Mouse (Mus musculus): ENCODE data around the gene Myo6. TPM values are rescaled to one million over a fixed set of nuclear protein-coding genes. Genes with fewer than 3 reads are reported as not detected.

Gene Myo6
- polyA plus RNA-seq, 1 experiment = 0.11 TPM

- Histone ChIP-seq H3K36me3 (ENCODE audit: control insufficient read depth) (no peaks in the 10 kb centered on the region), H3K4me1 (ENCODE audit: control insufficient read depth) (peaks cover 16% of the 10 kb centered on the region), H3K4me3 (replicated peaks) (no peak overlapping the region), H3K9me3 (ENCODE audit: control insufficient read depth, low read length) (no peaks in the 10 kb centered on the region), H3K27me3 (ENCODE audit: control insufficient read depth) (peaks cover 27% of the 10 kb centered on the region)
- TF ChIP-seq TAL1 (IDR thresholded peaks at IDR 0.05; ENCODE audit: low read length) = no peak
Measured at GRCm38 (mm10) chr9:80163126-80163723, 1.6 kb upstream of the Myo6 start.

GRCm38 (mm10) chr9:80164191-80164590 lies 640 bp upstream of the Myo6 start:
- H3K36me3 ChIP-seq (ENCODE audit: control insufficient read depth) = no peaks in the 10 kb centered on the region
- peak overlapping the region; percentile 83 for H3K4me3 ChIP-seq (replicated peaks)
- H3K9me3 ChIP-seq (ENCODE audit: control insufficient read depth, low read length) = no peaks in the 10 kb centered on the region
- peaks cover 24% of the 10 kb centered on the region for H3K27me3 ChIP-seq (ENCODE audit: control insufficient read depth)
- peaks cover 16% of the 10 kb centered on the region for H3K4me1 ChIP-seq (ENCODE audit: control insufficient read depth)
- no peak for TF ChIP-seq TAL1 (IDR thresholded peaks at IDR 0.05; ENCODE audit: low read length)
- no peak for TF ChIP-seq GATA1 (IDR thresholded peaks at IDR 0.05; ENCODE audit: low read length)

GRCm38 (mm10) chr9:80165690-80166089 lies 859 bp downstream of the Myo6 start:
- Histone ChIP-seq H3K4me3 (replicated peaks) (peak overlapping the region; percentile 83), H3K4me1 (ENCODE audit: control insufficient read depth) (peaks cover 16% of the 10 kb centered on the region), H3K27me3 (ENCODE audit: control insufficient read depth) (peaks cover 24% of the 10 kb centered on the region), H3K9me3 (ENCODE audit: control insufficient read depth, low read length) (no peaks in the 10 kb centered on the region), H3K36me3 (ENCODE audit: control insufficient read depth) (no peaks in the 10 kb centered on the region)
- TF ChIP-seq GATA1 (IDR thresholded peaks at IDR 0.05; ENCODE audit: low read length) (no peak), TAL1 (IDR thresholded peaks at IDR 0.05; ENCODE audit: low read length) (no peak)

- H3K27me3 ChIP-seq (ENCODE audit: control insufficient read depth) = peaks cover 23% of the 10 kb centered on the region
- no peaks in the 10 kb centered on the region for H3K36me3 ChIP-seq (ENCODE audit: control insufficient read depth)
- peaks cover 16% of the 10 kb centered on the region for H3K4me1 ChIP-seq (ENCODE audit: control insufficient read depth)
- no peaks in the 10 kb centered on the region for H3K9me3 ChIP-seq (ENCODE audit: control insufficient read depth, low read length)
- TF ChIP-seq GATA1 (IDR thresholded peaks at IDR 0.05; ENCODE audit: low read length) (no peak), TAL1 (IDR thresholded peaks at IDR 0.05; ENCODE audit: low read length) (no peak)
- no peak overlapping the region for H3K4me3 ChIP-seq (replicated peaks)
Measured at GRCm38 (mm10) chr9:80166425-80166824, 1.6 kb downstream of the Myo6 start.

- Histone ChIP-seq H3K36me3 (ENCODE audit: control insufficient read depth) (no peaks in the 10 kb centered on the region), H3K27me3 (ENCODE audit: control insufficient read depth) (peaks cover 20% of the 10 kb centered on the region), H3K9me3 (ENCODE audit: control insufficient read depth, low read length) (no peaks in the 10 kb centered on the region), H3K4me1 (ENCODE audit: control insufficient read depth) (peaks cover 16% of the 10 kb centered on the region), H3K4me3 (replicated peaks) (no peak overlapping the region)
- no peak for TF ChIP-seq GATA1 (IDR thresholded peaks at IDR 0.05; ENCODE audit: low read length)
- no peak for TF ChIP-seq TAL1 (IDR thresholded peaks at IDR 0.05; ENCODE audit: low read length)
Measured at GRCm38 (mm10) chr9:80167089-80167488, 2.3 kb downstream of the Myo6 start.

- Histone ChIP-seq H3K36me3 (ENCODE audit: control insufficient read depth) (no peaks in the 10 kb centered on the region), H3K27me3 (ENCODE audit: control insufficient read depth) (no peaks in the 10 kb centered on the region), H3K9me3 (ENCODE audit: control insufficient read depth, low read length) (no peaks in the 10 kb centered on the region), H3K4me3 (replicated peaks) (no peak overlapping the region), H3K4me1 (ENCODE audit: control insufficient read depth) (peaks cover 10% of the 10 kb centered on the region)
- TF ChIP-seq TAL1 (IDR thresholded peaks at IDR 0.05; ENCODE audit: low read length) (no peak), GATA1 (IDR thresholded peaks at IDR 0.05; ENCODE audit: low read length) (no peak)
Measured at GRCm38 (mm10) chr9:80169551-80169950, 4.7 kb downstream of the Myo6 start.

- H3K4me3 ChIP-seq (replicated peaks) = no peak overlapping the region
- no peak for TF ChIP-seq GATA1 (IDR thresholded peaks at IDR 0.05; ENCODE audit: low read length)
- TF ChIP-seq TAL1 (IDR thresholded peaks at IDR 0.05; ENCODE audit: low read length) = no peak
Measured at GRCm38 (mm10) chr9:80171241-80171640, 6.4 kb downstream of the Myo6 start.

GRCm38 (mm10) chr9:80172396-80173222 lies 7.8 kb downstream of the Myo6 start:
- Histone ChIP-seq H3K9me3 (ENCODE audit: control insufficient read depth, low read length) (no peaks in the 10 kb centered on the region), H3K4me3 (replicated peaks) (no peak overlapping the region), H3K27me3 (ENCODE audit: control insufficient read depth) (no peaks in the 10 kb centered on the region), H3K4me1 (ENCODE audit: control insufficient read depth) (no peaks in the 10 kb centered on the region), H3K36me3 (ENCODE audit: control insufficient read depth) (no peaks in the 10 kb centered on the region)
- no peak for TF ChIP-seq GATA1 (IDR thresholded peaks at IDR 0.05; ENCODE audit: low read length)
- TF ChIP-seq TAL1 (IDR thresholded peaks at IDR 0.05; ENCODE audit: low read length) = no peak

More at GRCm38 (mm10) chr9:80171241-80171640, 6.4 kb downstream of the Myo6 start:
- Histone ChIP-seq H3K4me1 (ENCODE audit: control insufficient read depth) (no peaks in the 10 kb centered on the region), H3K36me3 (ENCODE audit: control insufficient read depth) (no peaks in the 10 kb centered on the region), H3K9me3 (ENCODE audit: control insufficient read depth, low read length) (no peaks in the 10 kb centered on the region), H3K27me3 (ENCODE audit: control insufficient read depth) (no peaks in the 10 kb centered on the region)

- Histone ChIP-seq H3K4me1 (ENCODE audit: control insufficient read depth) (no peaks in the 10 kb centered on the region), H3K27me3 (ENCODE audit: control insufficient read depth) (no peaks in the 10 kb centered on the region), H3K36me3 (ENCODE audit: control insufficient read depth) (no peaks in the 10 kb centered on the region), H3K4me3 (replicated peaks) (no peak overlapping the region), H3K9me3 (ENCODE audit: control insufficient read depth, low read length) (no peaks in the 10 kb centered on the region)
- TF ChIP-seq GATA1 (IDR thresholded peaks at IDR 0.05; ENCODE audit: low read length) (no peak), TAL1 (IDR thresholded peaks at IDR 0.05; ENCODE audit: low read length) (no peak)
Measured at GRCm38 (mm10) chr9:80173629-80174028, 8.8 kb downstream of the Myo6 start.

All from erythroblast, embryonic 14.5 days (primary cell).